Mouse (Mus musculus): ENCODE results near the gene Ins2.
A peak's percentile ranks its signal among the peaks of the same experiment; 100 is the strongest.

DNA sequence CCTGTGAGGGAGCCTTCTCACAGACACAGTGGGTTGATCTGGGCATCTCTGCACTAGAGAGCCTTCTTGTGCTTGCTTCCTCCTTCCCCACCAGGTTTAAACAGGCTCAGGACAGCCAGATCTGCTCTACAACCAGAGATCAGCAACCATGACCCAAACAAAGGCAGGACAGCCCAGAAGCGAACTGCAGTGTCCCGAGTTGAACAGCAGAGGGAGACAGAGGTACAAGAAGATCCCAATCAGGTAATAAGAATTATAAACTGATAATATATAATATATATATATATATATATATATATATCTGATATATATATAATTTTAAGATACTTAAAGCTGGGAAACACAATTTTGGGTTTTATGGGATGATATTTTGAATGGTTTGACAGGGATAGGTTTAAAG lies 22.5 kb downstream of the Ins2 start:
- peak; percentile 66 for TF ChIP-seq CTCF (IDR thresholded peaks at IDR 0.05)
- TF ChIP-seq EP300 (IDR thresholded peaks at IDR 0.05): no peak

Measured in lung, postnatal 0 days (tissue).